ENCODE assay signal across 8 mouse cellular contexts in the genomic region with DNA sequence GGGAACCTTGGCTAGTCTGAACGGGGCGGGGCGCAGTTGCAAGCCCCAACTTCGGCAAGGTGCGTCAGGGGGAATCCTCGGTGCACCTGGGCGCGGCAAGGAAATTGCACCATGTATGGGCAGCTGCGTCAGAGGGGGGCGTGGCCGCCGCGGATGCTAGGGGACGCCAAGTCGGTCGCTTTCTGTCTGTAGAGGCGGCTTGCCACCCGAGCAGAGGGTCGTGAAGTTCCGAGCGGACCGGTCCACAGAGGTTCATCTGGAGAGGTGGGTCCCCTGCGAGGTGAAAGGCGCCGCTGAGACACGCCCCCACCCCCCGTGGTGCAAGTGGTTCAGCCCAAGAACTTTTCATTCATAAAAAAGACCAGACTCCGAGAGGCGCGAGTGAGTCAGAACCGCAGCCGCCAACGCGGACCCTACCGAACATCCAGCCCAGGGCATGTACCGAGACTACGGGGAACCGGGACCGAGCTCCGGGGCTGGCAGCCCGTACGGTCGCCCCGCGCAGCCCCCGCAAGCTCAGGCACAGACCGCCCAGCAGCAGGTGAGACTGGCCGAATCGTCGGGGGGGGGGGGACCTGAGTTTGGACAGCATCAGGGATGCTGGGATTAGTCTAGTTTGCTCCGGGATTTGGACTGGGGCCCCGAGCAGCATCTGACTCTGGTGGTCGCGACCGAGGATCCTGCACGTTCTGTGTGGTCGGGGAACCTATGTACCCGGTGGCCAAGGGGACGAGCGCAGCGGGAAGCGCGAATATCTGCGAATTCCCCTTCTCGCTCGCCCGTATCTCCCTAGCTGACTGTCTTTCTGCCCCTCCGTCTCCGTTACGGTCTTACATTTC. TPM values are rescaled to one million over a fixed set of nuclear protein-coding genes. Genes with fewer than 3 reads are reported as not detected.
A peak's percentile ranks its signal among the peaks of the same experiment; 100 is the strongest.
DNase-seq lines count a peak whose midpoint lies in the region; ATAC-seq and TF ChIP-seq lines count a peak whose summit lies in the region.

TSS of gene Fosl1 (plus strand) at position 33 of the 839 bp plus-strand sequence.

- TF ChIP-seq POLR2A in cortical plate, adult 2 months (IDR thresholded peaks at IDR 0.05; ENCODE audit: extremely low read depth, insufficient read depth, low read length), result no peak
- no peak for TF ChIP-seq POLR2A in heart, adult 2 months (IDR thresholded peaks at IDR 0.05; ENCODE audit: insufficient read depth, low read depth, low read length)
- TF ChIP-seq POLR2A in kidney, adult 2 months (IDR thresholded peaks at IDR 0.05; ENCODE audit: low read depth, low read length), result no peak
- TF ChIP-seq POLR2A in thymus, adult 2 months (IDR thresholded peaks at IDR 0.05; ENCODE audit: control insufficient read depth, extremely low read depth, insufficient read depth, low read length, poor library complexity), result no peak

- intact Hi-C loops in heart, adult 2 months (cut with DNase I), result no loop called here

- peak; percentile 71 to 87 for DNase-seq in urinary bladder, adult 18-20 months (ENCODE audit: low spot score in 2 of 2)
- DNase-seq in urinary bladder, postnatal 10 days (ENCODE audit: low spot score), result no peak
- DNase-seq in heart, adult 2 months, result peak; percentile 74 to 80
- peak; percentile 60 for DNase-seq in kidney, adult 2 months
- DNase-seq in liver, postnatal 0 days, result peak; percentile 83
- DNase-seq in thymus, adult 2 months, result peak; percentile 85

- no peak within 1 kb of the TSS for H3K27ac ChIP-seq in cortical plate, adult 2 months (ENCODE audit: insufficient read depth, low read length)
- no peak within 1 kb of the TSS for H3K27ac ChIP-seq in heart, adult 2 months
- H3K27ac ChIP-seq in kidney, adult 2 months (ENCODE audit: insufficient read depth, low read depth, low read length), result no peak within 1 kb of the TSS
- no peak within 1 kb of the TSS for H3K27ac ChIP-seq in liver, postnatal 0 days (ENCODE audit: low read depth)
- H3K27ac ChIP-seq in neural tube, embryonic 12.5 days, result no peak within 1 kb of the TSS
- H3K27ac ChIP-seq in thymus, adult 2 months (ENCODE audit: control insufficient read depth, insufficient read depth, low read length), result no peak within 1 kb of the TSS

- no peak for TF ChIP-seq CTCF in cortical plate, adult 2 months (IDR thresholded peaks at IDR 0.05; ENCODE audit: extremely low read depth, insufficient read depth, low read length)
- TF ChIP-seq CTCF in heart, adult 2 months (IDR thresholded peaks at IDR 0.05), result no peak
- TF ChIP-seq CTCF in kidney, adult 2 months (conservative IDR thresholded peaks at IDR 0.05; ENCODE audit: insufficient read depth, insufficient read length, low read depth, low read length), result no peak
- no peak for TF ChIP-seq CTCF in liver, postnatal 0 days (IDR thresholded peaks at IDR 0.05; ENCODE audit: low read depth)
- no peak for TF ChIP-seq CTCF in thymus, adult 2 months (IDR thresholded peaks at IDR 0.05; ENCODE audit: borderline replicate concordance, control insufficient read depth, extremely low read depth, insufficient read depth, low read length, poor library complexity)

- peaks cover 6% of the 10 kb centered on the region; the same call in 1 of the 2 replicates for H3K27me3 ChIP-seq in heart, adult 2 months (ENCODE audit: control insufficient read depth, insufficient read depth, low read length)
- peaks cover 4% of the 10 kb centered on the region for H3K27me3 ChIP-seq in kidney, adult 2 months (replicated peaks; ENCODE audit: control insufficient read depth, insufficient read depth, low read length)
- peaks cover 58% of the 10 kb centered on the region for H3K27me3 ChIP-seq in liver, postnatal 0 days (ENCODE audit: insufficient read depth, low read length)
- H3K27me3 ChIP-seq in neural tube, embryonic 12.5 days (replicated peaks), result peaks cover 60% of the 10 kb centered on the region
- H3K27me3 ChIP-seq in thymus, adult 2 months (ENCODE audit: control insufficient read depth, insufficient read depth, low read length), result peaks cover 14% of the 10 kb centered on the region

- ATAC-seq in liver, postnatal 0 days, result peak; percentile 70
- ATAC-seq in neural tube, embryonic 12.5 days (ENCODE audit: low FRiP score, low read depth), result 0 out of 2 replicates have a peak, but pooled peaks have one; percentile 44

- WGBS in heart, adult 2 months, result 1% methylated on average over 69 of the region's 70 CpGs
- WGBS in kidney, adult 2 months, result under 1% methylated on average over 70 of the region's 70 CpGs
- WGBS in liver, postnatal 0 days (ENCODE audit: insufficient replicate concordance), result 1% methylated on average over 70 of the region's 70 CpGs
- WGBS in neural tube, embryonic 12.5 days, result 1% methylated on average over 70 of the region's 70 CpGs
- under 1% methylated on average over 70 of the region's 70 CpGs for WGBS in thymus, adult 2 months

- H3K9me3 ChIP-seq in liver, postnatal 0 days (ENCODE audit: low read length), result no peaks in the 10 kb centered on the region
- H3K9me3 ChIP-seq in neural tube, embryonic 12.5 days, result no peaks in the 10 kb centered on the region

- peak within 1 kb of the TSS; percentile 61 for H3K4me3 ChIP-seq in cortical plate, adult 2 months (ENCODE audit: insufficient read depth, low read length)
- H3K4me3 ChIP-seq in heart, adult 2 months, result peak within 1 kb of the TSS; percentile 54
- peak within 1 kb of the TSS; percentile 53 for H3K4me3 ChIP-seq in kidney, adult 2 months (ENCODE audit: insufficient read depth, low read depth, low read length)
- peak within 1 kb of the TSS; percentile 60 for H3K4me3 ChIP-seq in liver, postnatal 0 days (ENCODE audit: low read depth, low read length)
- peak within 1 kb of the TSS; percentile 34 for H3K4me3 ChIP-seq in neural tube, embryonic 12.5 days
- H3K4me3 ChIP-seq in thymus, adult 2 months (ENCODE audit: control insufficient read depth, insufficient read depth, low read length), result peak within 1 kb of the TSS; percentile 42

- H3K79me2 ChIP-seq in heart, adult 2 months (replicated peaks; ENCODE audit: control insufficient read depth, insufficient read depth, low read length), result no peaks in the 10 kb centered on the region

- H3K9ac ChIP-seq in heart, adult 2 months (ENCODE audit: low read depth, low read length), result peak within 1 kb of the TSS; percentile 37
- H3K9ac ChIP-seq in liver, postnatal 0 days (replicated peaks), result peak within 1 kb of the TSS; percentile 16; the same call in 1 of the 2 replicates
- H3K9ac ChIP-seq in neural tube, embryonic 12.5 days, result peak within 1 kb of the TSS; percentile 54

- no peaks in the 10 kb centered on the region; the same call in 1 of the 2 replicates for H3K4me1 ChIP-seq in cortical plate, adult 2 months (ENCODE audit: control insufficient read depth, insufficient read depth, low read length)
- peaks cover 2% of the 10 kb centered on the region for H3K4me1 ChIP-seq in heart, adult 2 months (ENCODE audit: control insufficient read depth, insufficient read depth, low read length)
- 0 out of 2 replicates have a peak, but pooled peaks cover 10% of the 10 kb centered on the region for H3K4me1 ChIP-seq in kidney, adult 2 months (ENCODE audit: control insufficient read depth, insufficient read depth, low read length)
- peaks cover 23% of the 10 kb centered on the region for H3K4me1 ChIP-seq in liver, postnatal 0 days (ENCODE audit: insufficient read depth)
- peaks cover 16% of the 10 kb centered on the region for H3K4me1 ChIP-seq in neural tube, embryonic 12.5 days
- peaks cover 20% of the 10 kb centered on the region for H3K4me1 ChIP-seq in thymus, adult 2 months (replicated peaks; ENCODE audit: control insufficient read depth, insufficient read depth, low read length)

- H3K36me3 ChIP-seq in heart, adult 2 months (ENCODE audit: control insufficient read depth, insufficient read depth, low read length), result no peaks in the 10 kb centered on the region
- no peaks in the 10 kb centered on the region for H3K36me3 ChIP-seq in kidney, adult 2 months (ENCODE audit: control insufficient read depth, insufficient read depth, low read length)
- no peaks in the 10 kb centered on the region for H3K36me3 ChIP-seq in liver, postnatal 0 days (replicated peaks; ENCODE audit: insufficient read depth, low read length)
- no peaks in the 10 kb centered on the region for H3K36me3 ChIP-seq in neural tube, embryonic 12.5 days
- no peaks in the 10 kb centered on the region for H3K36me3 ChIP-seq in thymus, adult 2 months (ENCODE audit: control insufficient read depth, insufficient read depth, low read length)

- peak within 1 kb of the TSS; percentile 92 for H3K4me2 ChIP-seq in liver, postnatal 0 days (ENCODE audit: low read depth, low read length)
- peak within 1 kb of the TSS; percentile 95 for H3K4me2 ChIP-seq in neural tube, embryonic 12.5 days (replicated peaks)

- no peak for TF ChIP-seq EP300 in heart, adult 2 months (IDR thresholded peaks at IDR 0.05; ENCODE audit: insufficient read depth, low read depth, low read length)
- no peak for TF ChIP-seq EP300 in liver, postnatal 0 days (IDR thresholded peaks at IDR 0.05; ENCODE audit: low read depth)

RNA-seq across cellular contexts. Expression of gene Fosl1, which starts in this region (rescaled TPM):
- polyA plus RNA-seq in cortical plate, adult 2 months (2012; rRNA removed), result 0.21 TPM in 1 of 2 replicates, not detected in the other
- not detected for total RNA-seq in heart, adult 2 months (2021)
- polyA plus RNA-seq in heart, adult 2 months (2012; rRNA removed), result 0.12 TPM in 1 of 2 replicates, not detected in the other
- polyA plus RNA-seq in kidney, adult 2 months (2012; rRNA removed), result 0.07 and 0.27 TPM in 2 replicates
- not detected in 2 replicates for polyA plus RNA-seq in liver, postnatal 0 days (2015; fragmentation: Nextera tagmentation; extraction: Ambion mirVana)
- not detected in 2 replicates for polyA plus RNA-seq in neural tube, embryonic 12.5 days (2016; fragmentation: Nextera tagmentation; extraction: Ambion mirVana)
- 0.16 TPM in 1 of 2 replicates, not detected in the other for polyA plus RNA-seq in thymus, adult 2 months (2012; rRNA removed)

Comparison
In these comparisons a context has a peak if more than half of its experiments do, and no peak if none do; other contexts are left out.
1. Peak in DNase-seq, H3K4me3 ChIP-seq and H3K9ac ChIP-seq in heart, adult 2 months; RNA of the gene not detected or under 1 TPM.
2. Peak in DNase-seq and H3K4me3 ChIP-seq in kidney, adult 2 months; RNA of the gene not detected or under 1 TPM.
3. Peak in DNase-seq, ATAC-seq, H3K4me3 ChIP-seq, H3K9ac ChIP-seq and H3K4me2 ChIP-seq in liver, postnatal 0 days; RNA of the gene not detected or under 1 TPM.
4. Peak in ATAC-seq, H3K4me3 ChIP-seq, H3K9ac ChIP-seq and H3K4me2 ChIP-seq in neural tube, embryonic 12.5 days; RNA of the gene not detected or under 1 TPM.
5. Peak in DNase-seq and H3K4me3 ChIP-seq in thymus, adult 2 months; RNA of the gene not detected or under 1 TPM.